Mouse (Mus musculus): ENCODE results near the gene Tril.

The Tril gene

DNA sequence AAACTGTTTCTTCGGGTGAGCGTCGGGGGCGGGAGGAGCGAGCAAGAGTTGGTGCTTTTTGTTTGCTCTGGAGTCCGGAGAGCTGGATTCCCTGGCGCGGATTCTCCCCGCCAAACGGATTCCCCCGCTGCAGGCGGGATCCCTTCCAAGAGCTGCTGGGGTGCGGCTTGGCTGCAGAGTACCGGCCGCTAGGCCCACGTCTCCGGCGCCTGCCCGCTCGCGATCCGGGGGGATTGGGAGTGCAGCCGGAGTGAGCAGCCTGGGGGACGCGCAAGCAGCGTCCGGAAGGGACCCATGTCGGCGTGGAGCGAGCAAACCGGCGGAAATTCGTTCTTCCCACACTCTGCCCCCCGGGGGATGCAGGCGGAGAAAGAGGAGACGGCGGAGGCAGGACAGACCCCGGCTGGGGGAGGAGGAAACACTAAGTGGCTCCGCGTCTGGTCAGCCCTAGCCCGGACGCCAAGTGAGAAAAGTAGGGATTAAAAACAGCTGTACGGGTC is at the start of gene Tril:
Gene Tril, minus strand, starts transcription at position 345 of the 500 bp plus-strand sequence.
- DNase-seq (ENCODE audit: low read depth): no peak

- no peak for DNase-seq (ENCODE audit: low read depth)
Observed at GRCm38 (mm10) chr6:53863011-53863410, 42.4 kb upstream of the Tril start.

DNA sequence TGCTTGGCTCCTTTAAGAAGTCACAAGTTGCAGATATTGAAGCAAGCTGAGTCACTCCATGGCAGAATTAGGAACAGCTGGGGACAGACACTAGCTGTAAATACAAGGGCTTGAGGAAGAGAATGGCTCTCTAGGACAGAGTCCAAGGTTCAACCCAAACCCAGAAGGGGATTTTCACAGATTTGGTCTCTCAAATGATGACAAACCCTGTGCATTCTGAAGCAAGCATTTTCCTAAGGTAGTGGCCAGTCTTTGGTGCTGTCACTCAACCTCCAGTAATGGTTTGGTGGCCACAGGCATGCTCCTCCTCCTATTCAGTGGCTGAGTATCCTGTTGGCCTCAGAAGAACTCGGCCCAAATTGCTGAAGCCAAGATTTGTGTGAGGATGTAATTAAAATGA is 38.5 kb upstream of the Tril start:
- no peak for DNase-seq (ENCODE audit: low read depth)

DNA sequence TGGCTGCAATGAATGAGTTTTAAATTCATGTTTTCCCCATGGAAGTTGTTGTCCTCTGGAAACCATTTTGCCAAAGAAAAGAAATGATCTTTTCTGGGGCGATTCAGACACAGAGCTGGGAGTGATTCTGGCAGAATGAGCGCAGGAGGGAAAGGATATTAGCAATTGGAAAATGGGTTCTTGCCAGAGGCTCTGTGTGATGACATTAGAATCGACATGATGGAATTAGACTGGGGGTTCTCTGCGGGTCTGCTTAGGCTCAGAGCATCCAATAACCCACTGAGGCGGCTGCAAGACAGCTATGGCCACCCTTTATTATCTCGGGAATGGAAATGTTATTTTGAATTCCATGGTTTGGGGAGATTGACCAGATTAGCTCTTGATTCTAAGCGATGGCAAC is 37.2 kb upstream of the Tril start:
- no peak for DNase-seq (ENCODE audit: low read depth)

GRCm38 (mm10) chr6:53856775-53857174 is 36.1 kb upstream of the Tril start:
- DNase-seq (ENCODE audit: low read depth): no peak

- DNase-seq (ENCODE audit: low read depth): no peak
Observed at GRCm38 (mm10) chr6:53854971-53855856, 34.6 kb upstream of the Tril start.

DNA sequence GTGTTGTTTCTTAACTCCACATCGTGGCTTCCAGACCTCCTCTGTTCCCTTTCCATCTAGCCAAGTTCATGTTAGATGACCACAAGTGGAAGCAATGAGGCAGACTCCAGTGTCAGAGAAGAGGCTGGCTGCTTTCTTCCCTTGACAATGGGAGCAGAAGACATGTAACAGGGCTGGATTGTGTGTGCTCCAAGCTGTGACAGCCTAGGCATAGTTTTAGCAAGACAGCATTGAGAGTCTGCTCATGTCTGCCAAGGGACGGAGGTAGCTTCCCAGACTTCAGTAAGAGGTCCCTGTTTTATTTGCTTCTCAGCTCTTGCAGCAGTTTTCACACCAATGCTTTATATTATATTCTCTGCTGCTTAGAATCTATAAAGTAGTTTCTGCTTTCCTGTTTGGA is 33.6 kb upstream of the Tril start:
- DNase-seq (ENCODE audit: low read depth): no peak

GRCm38 (mm10) chr6:53853546-53853945 is 32.9 kb upstream of the Tril start:
- DNase-seq (ENCODE audit: low read depth): no peak

- no peak for DNase-seq (ENCODE audit: low read depth)
Observed at GRCm38 (mm10) chr6:53844626-53845025, 24.0 kb upstream of the Tril start.

- no peak for DNase-seq (ENCODE audit: low read depth)
Observed at GRCm38 (mm10) chr6:53825213-53825612, 4.6 kb upstream of the Tril start.

GRCm38 (mm10) chr6:53821041-53821501 is 441 bp upstream of the Tril start:
- no peak for DNase-seq (ENCODE audit: low read depth)

DNA sequence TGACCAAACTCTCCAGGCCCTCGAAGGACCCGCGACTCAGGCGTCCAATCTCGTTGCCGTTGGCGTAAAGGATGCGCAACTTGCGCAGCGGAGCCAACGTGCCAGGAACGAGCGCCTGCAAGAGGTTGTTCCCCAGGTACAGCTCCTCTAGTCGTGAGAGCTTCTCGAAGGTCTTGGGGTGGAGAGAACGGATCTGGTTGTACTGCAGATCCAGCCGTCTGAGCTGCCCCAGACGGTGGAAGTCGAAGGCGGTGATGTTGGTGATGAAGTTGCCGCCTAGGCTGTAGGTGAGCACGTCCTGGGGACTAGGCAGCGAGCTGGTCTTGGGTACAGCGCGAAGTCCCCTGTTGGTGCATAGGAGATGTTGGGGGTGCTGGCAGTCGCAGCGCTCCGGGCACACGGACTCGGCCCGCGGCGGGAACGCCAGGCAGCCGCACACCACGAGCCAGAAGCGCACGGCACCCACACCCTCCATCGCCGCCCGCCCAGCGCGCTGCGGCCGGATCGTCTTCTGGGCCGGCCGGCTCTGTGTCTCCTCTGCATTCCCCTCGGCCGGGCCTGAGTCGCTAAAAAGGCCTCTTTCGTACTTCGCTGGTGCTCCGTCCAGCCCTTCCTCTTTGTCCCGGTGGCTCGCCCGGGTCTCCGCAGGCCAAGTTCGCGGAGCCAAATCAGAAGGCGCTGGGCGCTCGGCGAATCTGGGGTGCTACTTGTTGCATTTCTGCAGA is 707 bp downstream of the Tril start:
- DNase-seq (ENCODE audit: low read depth): no peak

DNA sequence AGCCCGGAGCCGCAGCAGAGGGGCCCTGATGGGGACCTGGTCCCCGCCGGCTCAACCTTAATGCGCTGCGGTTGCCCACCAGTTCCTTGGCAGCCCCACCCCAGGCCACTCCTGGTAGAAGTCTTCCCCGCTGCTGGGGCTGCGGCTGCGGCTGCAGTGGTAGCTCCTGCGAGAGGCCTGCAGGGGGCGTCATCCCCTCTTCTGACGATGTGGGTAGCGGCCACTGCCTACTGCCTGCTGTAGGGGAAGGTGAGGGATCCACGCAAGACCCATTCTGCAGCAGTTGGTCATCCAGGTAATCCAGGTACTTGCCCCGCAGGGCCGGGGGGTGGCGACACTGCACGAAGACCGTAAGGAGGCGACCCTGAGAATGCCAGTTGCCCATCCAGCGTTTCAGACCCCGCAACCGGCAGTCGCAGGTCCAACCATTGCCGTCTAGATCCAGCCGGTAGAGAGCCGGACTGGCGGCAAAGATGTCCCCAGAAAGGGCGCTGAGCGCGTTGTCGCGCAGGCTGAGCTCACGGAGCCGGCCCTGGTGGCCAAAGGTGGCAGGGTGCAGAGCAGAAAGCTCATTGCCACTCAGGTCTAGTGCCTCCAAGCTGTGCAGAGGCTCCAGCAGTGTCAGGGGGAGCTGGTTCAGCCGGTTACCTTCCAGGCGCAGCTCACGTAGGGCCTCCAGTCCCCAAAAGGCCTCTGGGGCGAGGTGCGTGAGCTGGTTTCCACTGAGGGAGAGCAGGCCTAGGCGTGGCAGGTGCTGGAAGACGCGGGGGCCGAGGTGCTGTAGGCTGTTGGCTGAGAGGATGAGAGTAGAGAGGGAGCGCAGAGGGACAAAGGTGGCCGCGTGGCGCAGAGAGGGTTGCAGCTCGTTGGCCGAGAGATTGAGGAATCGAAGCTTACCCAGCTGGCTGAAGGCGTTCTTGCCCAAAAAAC is 1.6 kb downstream of the Tril start:
- no peak for DNase-seq (ENCODE audit: low read depth)

DNA sequence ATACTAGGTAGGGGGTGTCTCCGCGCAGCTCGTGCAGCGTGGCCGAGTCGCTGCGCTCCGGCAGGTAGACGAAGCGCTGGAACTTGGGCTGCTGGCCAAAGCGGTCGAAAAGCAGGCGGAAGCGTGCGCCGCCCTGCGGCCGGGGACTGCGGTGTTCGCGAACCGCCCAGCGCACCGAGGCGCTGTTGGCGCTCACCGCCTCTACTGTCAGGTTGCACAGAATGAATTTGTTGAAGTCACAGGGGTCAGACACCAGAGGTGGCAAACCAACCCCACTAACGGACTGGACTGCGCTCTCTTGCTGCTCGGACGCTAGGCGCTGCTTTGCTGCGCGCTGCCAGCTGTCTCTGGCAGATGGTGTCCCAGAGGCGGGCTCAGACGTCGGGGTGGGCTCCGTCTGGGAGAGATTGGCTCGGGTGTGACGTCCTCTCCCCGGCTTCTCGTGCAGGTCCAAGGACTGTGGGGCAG is 2.3 kb downstream of the Tril start:
- no peak for DNase-seq (ENCODE audit: low read depth)

GRCm38 (mm10) chr6:53817763-53818174 is 2.9 kb downstream of the Tril start:
- no peak for DNase-seq (ENCODE audit: low read depth)

DNA sequence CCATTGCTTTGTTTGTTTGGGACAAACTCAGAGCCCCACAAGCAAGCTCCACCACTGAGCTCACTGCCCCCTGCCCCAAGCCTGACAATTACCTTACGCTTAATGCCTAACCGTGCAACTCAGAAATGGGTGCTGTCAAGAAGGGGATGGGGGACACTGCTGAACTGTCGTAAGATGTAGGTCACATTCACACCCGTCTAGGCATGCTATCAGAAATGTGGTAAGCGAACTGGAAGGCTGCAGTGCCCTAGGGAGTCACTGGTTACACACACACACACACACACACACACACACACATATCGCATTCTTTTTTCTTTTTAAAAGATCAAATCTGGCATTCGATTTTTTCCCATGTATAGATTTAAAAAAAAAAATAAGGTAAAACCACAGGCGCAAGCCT is 4.0 kb downstream of the Tril start:
- no peak for DNase-seq (ENCODE audit: low read depth)

DNA sequence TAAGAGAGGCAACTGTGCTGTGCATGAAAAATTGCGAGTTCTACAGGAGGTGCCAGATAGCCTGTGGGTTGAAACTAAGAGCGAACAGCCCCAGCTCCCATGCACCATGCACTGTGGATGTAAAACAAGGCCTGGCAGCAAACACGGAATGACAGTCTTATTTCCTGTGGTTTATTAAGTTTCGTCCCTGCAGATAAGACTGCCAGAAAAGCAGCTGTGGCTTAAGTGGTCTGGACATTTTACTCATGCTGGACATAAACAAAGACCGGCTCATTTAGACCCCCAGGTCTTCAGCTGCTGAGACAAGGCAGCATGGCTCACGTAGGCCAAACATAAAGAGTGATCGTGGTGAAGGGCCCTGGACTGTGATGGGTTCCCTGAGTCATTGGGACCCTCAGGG is 4.9 kb downstream of the Tril start:
- DNase-seq (ENCODE audit: low read depth): no peak

DNA sequence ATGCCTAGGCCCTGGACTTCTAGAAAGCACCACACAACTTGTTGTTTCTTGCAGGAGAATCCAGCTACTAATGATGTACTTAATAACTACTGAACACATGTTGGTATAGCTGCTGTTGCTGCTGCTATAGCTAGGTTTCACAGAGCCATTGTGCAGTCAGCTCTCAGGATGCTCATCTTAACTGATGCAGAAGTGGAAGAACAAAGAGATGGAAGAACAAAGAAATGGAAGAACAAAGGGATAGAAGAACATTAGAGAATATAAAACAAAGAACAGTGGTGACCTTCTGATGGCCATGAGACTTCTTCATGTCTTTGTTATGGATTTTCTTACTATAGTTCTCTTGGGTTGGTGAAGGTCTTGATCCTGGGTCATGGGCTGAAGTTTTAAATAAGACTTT is 6.4 kb downstream of the Tril start:
- DNase-seq (ENCODE audit: low read depth): no peak

DNA sequence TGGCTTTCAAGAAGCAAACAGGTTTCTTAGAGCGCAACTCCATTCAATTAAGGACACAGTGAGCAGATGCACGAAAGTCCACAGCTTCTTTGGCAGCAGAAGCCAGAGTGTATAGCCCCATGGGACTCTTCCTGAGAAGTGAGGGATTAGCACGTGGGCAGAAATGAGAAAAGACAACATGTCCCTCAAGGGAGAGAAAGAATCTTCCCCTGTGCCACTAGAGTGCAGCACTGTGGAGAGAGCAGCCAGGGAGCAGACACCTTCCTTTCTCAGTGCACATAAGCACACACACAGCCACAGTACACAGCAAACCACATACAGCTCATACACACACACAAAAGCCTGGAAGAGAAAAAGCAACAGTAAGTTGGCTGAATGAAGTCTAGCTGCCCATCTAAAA is 8.4 kb downstream of the Tril start:
- DNase-seq (ENCODE audit: low read depth): no peak

GRCm38 (mm10) chr6:53808801-53809200 is 11.8 kb downstream of the Tril start:
- DNase-seq (ENCODE audit: low read depth): no peak

- no peak for DNase-seq (ENCODE audit: low read depth)
Observed at GRCm38 (mm10) chr6:53807185-53807584, 13.4 kb downstream of the Tril start.

DNA sequence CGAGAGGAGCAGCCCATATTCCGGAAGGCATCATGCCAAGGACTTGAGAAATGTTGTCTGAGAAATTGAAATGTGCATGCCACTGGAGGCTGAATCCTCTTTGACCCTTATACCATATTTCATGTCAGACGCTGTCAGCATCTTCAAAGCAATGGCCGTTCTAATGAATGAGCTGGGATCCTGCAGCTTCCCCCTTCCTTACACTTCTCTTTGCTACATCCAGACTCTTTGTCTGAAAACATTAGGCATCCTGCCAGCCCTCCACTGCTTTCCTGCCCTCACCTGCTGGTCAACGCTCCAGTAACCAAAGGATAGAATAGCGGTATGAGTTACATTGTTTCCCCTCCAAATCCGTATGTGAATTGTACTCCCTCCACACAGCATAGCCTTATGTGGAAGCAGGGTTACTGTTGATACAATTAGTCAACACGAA is 14.0 kb downstream of the Tril start:
- DNase-seq (ENCODE audit: low read depth): no peak

All from c-Kit-positive CD71-positive TER-119-negative erythroid progenitor cells, embryonic 14.5 days (primary cell).